Mouse (Mus musculus): Measurements from ENCODE around the gene Il6ra. TPM values are rescaled to one million over a fixed set of nuclear protein-coding genes. Genes with fewer than 3 reads are reported as not detected.

Il6ra gene
- polyA plus RNA-seq, 1 experiment: 0.97 TPM

GRCm38 (mm10) chr3:89876469-89876868 lies 36.5 kb downstream of the Il6ra start:
- H3K4me3 ChIP-seq (ENCODE audit: low read depth, low read length): no peak overlapping the region
- no peaks in the 10 kb centered on the region for H3K9me3 ChIP-seq (replicated peaks; ENCODE audit: control insufficient read depth, insufficient read depth, low read length, poor library complexity, severe bottlenecking)
- H3K4me1 ChIP-seq (ENCODE audit: control insufficient read depth, insufficient read depth, low read length): no peaks in the 10 kb centered on the region
- H3K27me3 ChIP-seq (ENCODE audit: control insufficient read depth, insufficient read depth, low read length, poor library complexity, severe bottlenecking): no peaks in the 10 kb centered on the region
- no peak overlapping the region for H3K27ac ChIP-seq (ENCODE audit: insufficient read depth, low read length)
- TF ChIP-seq POLR2A (IDR thresholded peaks at IDR 0.05; ENCODE audit: insufficient read depth, low read length) (no peak), CTCF (IDR thresholded peaks at IDR 0.05; ENCODE audit: low read depth, low read length) (no peak), EP300 (IDR thresholded peaks at IDR 0.05; ENCODE audit: insufficient read depth, low read depth, low read length) (no peak)
- H3K36me3 ChIP-seq (ENCODE audit: control insufficient read depth, insufficient read depth, low read length, poor library complexity, severe bottlenecking): no peaks in the 10 kb centered on the region
- H3K9ac ChIP-seq (ENCODE audit: low read depth, poor library complexity, severe bottlenecking): no peak overlapping the region

GRCm38 (mm10) chr3:89875781-89876180 lies 37.2 kb downstream of the Il6ra start:
- Histone ChIP-seq H3K27ac (ENCODE audit: insufficient read depth, low read length) (no peak overlapping the region), H3K27me3 (ENCODE audit: control insufficient read depth, insufficient read depth, low read length, poor library complexity, severe bottlenecking) (no peaks in the 10 kb centered on the region), H3K9ac (ENCODE audit: low read depth, poor library complexity, severe bottlenecking) (no peak overlapping the region), H3K36me3 (ENCODE audit: control insufficient read depth, insufficient read depth, low read length, poor library complexity, severe bottlenecking) (no peaks in the 10 kb centered on the region), H3K4me3 (ENCODE audit: low read depth, low read length) (no peak overlapping the region), H3K9me3 (replicated peaks; ENCODE audit: control insufficient read depth, insufficient read depth, low read length, poor library complexity, severe bottlenecking) (no peaks in the 10 kb centered on the region), H3K4me1 (ENCODE audit: control insufficient read depth, insufficient read depth, low read length) (no peaks in the 10 kb centered on the region)
- TF ChIP-seq POLR2A (IDR thresholded peaks at IDR 0.05; ENCODE audit: insufficient read depth, low read length) (no peak), EP300 (IDR thresholded peaks at IDR 0.05; ENCODE audit: insufficient read depth, low read depth, low read length) (no peak)

- no peaks in the 10 kb centered on the region for H3K36me3 ChIP-seq (ENCODE audit: control insufficient read depth, insufficient read depth, low read length, poor library complexity, severe bottlenecking)
- no peak for TF ChIP-seq POLR2A (IDR thresholded peaks at IDR 0.05; ENCODE audit: insufficient read depth, low read length)
- TF ChIP-seq CTCF (IDR thresholded peaks at IDR 0.05; ENCODE audit: low read depth, low read length): no peak
- TF ChIP-seq EP300 (IDR thresholded peaks at IDR 0.05; ENCODE audit: insufficient read depth, low read depth, low read length): no peak
- no peaks in the 10 kb centered on the region for H3K27me3 ChIP-seq (ENCODE audit: control insufficient read depth, insufficient read depth, low read length, poor library complexity, severe bottlenecking)
- H3K4me1 ChIP-seq (ENCODE audit: control insufficient read depth, insufficient read depth, low read length): no peaks in the 10 kb centered on the region
- H3K9me3 ChIP-seq (replicated peaks; ENCODE audit: control insufficient read depth, insufficient read depth, low read length, poor library complexity, severe bottlenecking): no peaks in the 10 kb centered on the region
- H3K27ac ChIP-seq (ENCODE audit: insufficient read depth, low read length): no peak overlapping the region
- no peak overlapping the region for H3K9ac ChIP-seq (ENCODE audit: low read depth, poor library complexity, severe bottlenecking)
- no peak overlapping the region for H3K4me3 ChIP-seq (ENCODE audit: low read depth, low read length)
These were observed 38.0 kb downstream of the Il6ra start for GRCm38 (mm10) chr3:89875021-89875420.

- TF ChIP-seq CTCF (IDR thresholded peaks at IDR 0.05; ENCODE audit: low read depth, low read length) (no peak), POLR2A (IDR thresholded peaks at IDR 0.05; ENCODE audit: insufficient read depth, low read length) (no peak), EP300 (IDR thresholded peaks at IDR 0.05; ENCODE audit: insufficient read depth, low read depth, low read length) (no peak)
- Histone ChIP-seq H3K36me3 (ENCODE audit: control insufficient read depth, insufficient read depth, low read length, poor library complexity, severe bottlenecking) (no peaks in the 10 kb centered on the region), H3K4me1 (ENCODE audit: control insufficient read depth, insufficient read depth, low read length) (peaks cover 1% of the 10 kb centered on the region), H3K9me3 (replicated peaks; ENCODE audit: control insufficient read depth, insufficient read depth, low read length, poor library complexity, severe bottlenecking) (no peaks in the 10 kb centered on the region), H3K9ac (ENCODE audit: low read depth, poor library complexity, severe bottlenecking) (no peak overlapping the region), H3K4me3 (ENCODE audit: low read depth, low read length) (no peak overlapping the region), H3K27ac (ENCODE audit: insufficient read depth, low read length) (no peak overlapping the region), H3K27me3 (ENCODE audit: control insufficient read depth, insufficient read depth, low read length, poor library complexity, severe bottlenecking) (no peaks in the 10 kb centered on the region)
These were observed 38.9 kb downstream of the Il6ra start for GRCm38 (mm10) chr3:89874076-89874475.

GRCm38 (mm10) chr3:89872684-89873083 lies 40.3 kb downstream of the Il6ra start:
- no peak overlapping the region for H3K4me3 ChIP-seq (ENCODE audit: low read depth, low read length)
- no peak overlapping the region for H3K27ac ChIP-seq (ENCODE audit: insufficient read depth, low read length)
- H3K9me3 ChIP-seq (replicated peaks; ENCODE audit: control insufficient read depth, insufficient read depth, low read length, poor library complexity, severe bottlenecking): no peaks in the 10 kb centered on the region
- H3K4me1 ChIP-seq (ENCODE audit: control insufficient read depth, insufficient read depth, low read length): peaks cover 1% of the 10 kb centered on the region
- no peaks in the 10 kb centered on the region for H3K27me3 ChIP-seq (ENCODE audit: control insufficient read depth, insufficient read depth, low read length, poor library complexity, severe bottlenecking)
- no peaks in the 10 kb centered on the region for H3K36me3 ChIP-seq (ENCODE audit: control insufficient read depth, insufficient read depth, low read length, poor library complexity, severe bottlenecking)
- H3K9ac ChIP-seq (ENCODE audit: low read depth, poor library complexity, severe bottlenecking): no peak overlapping the region
- TF ChIP-seq POLR2A (IDR thresholded peaks at IDR 0.05; ENCODE audit: insufficient read depth, low read length) (no peak), EP300 (IDR thresholded peaks at IDR 0.05; ENCODE audit: insufficient read depth, low read depth, low read length) (no peak), CTCF (IDR thresholded peaks at IDR 0.05; ENCODE audit: low read depth, low read length) (no peak)

- peaks cover 1% of the 10 kb centered on the region for H3K4me1 ChIP-seq (ENCODE audit: control insufficient read depth, insufficient read depth, low read length)
- H3K36me3 ChIP-seq (ENCODE audit: control insufficient read depth, insufficient read depth, low read length, poor library complexity, severe bottlenecking): no peaks in the 10 kb centered on the region
- no peak overlapping the region for H3K9ac ChIP-seq (ENCODE audit: low read depth, poor library complexity, severe bottlenecking)
- H3K27me3 ChIP-seq (ENCODE audit: control insufficient read depth, insufficient read depth, low read length, poor library complexity, severe bottlenecking): no peaks in the 10 kb centered on the region
- TF ChIP-seq CTCF (IDR thresholded peaks at IDR 0.05; ENCODE audit: low read depth, low read length) (no peak), EP300 (IDR thresholded peaks at IDR 0.05; ENCODE audit: insufficient read depth, low read depth, low read length) (no peak), POLR2A (IDR thresholded peaks at IDR 0.05; ENCODE audit: insufficient read depth, low read length) (no peak)
- no peaks in the 10 kb centered on the region for H3K9me3 ChIP-seq (replicated peaks; ENCODE audit: control insufficient read depth, insufficient read depth, low read length, poor library complexity, severe bottlenecking)
- H3K4me3 ChIP-seq (ENCODE audit: low read depth, low read length): no peak overlapping the region
- no peak overlapping the region for H3K27ac ChIP-seq (ENCODE audit: insufficient read depth, low read length)
These were observed 40.8 kb downstream of the Il6ra start for GRCm38 (mm10) chr3:89872209-89872608.
